Mouse (Mus musculus) spleen, adult 2 months (tissue): ENCODE measurements around the gene Kcna7.

Experiments used
- CTCF ChIP-seq: fragments of 200-500 bp; IDR thresholded peaks from 2 replicates; pipeline ENCODE4 v1.5.1; 2011; ENCODE audit warnings: mild to moderate bottlenecking, inconsistent platforms; ENCODE audit not compliant: insufficient read depth, insufficient read length, insufficient replicate concordance; ENCODE audit errors: extremely low read depth
- POLR2A ChIP-seq: fragments of 200-500 bp; IDR thresholded peaks from 2 replicates; pipeline ENCODE4 v1.6.1; 2011; ENCODE audit warnings: low read depth, low read length, inconsistent platforms

DNA sequence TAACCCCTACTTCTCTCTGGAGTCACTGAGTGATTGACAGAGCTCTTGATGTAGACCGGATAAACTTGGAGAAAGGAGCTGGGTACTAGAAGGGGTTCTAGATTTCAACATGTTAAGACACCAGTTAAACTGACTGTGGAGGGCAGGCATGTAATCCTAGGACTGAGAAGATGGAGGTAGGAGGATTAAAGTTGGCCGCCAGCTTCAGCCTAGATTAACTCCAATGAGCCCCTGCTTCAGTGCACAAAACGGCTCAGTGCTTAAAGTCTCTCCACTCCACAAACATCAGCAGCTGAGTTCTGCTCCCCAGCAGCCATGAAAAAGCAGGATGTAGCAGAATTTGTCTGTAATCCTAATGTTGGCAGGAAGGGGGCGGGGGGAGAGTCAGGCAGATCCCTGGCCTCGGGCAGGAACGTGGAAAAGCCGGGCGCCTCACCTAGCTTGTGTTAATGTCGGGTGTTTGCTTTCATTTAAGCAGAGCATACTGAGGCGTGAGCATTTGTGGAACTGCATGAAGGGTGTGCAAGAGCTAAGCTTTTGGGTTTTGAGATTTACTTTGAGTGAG is 3.9 kb upstream of the Kcna7 start:
- TF ChIP-seq CTCF: no peak
- TF ChIP-seq POLR2A: no peak
